Mouse (Mus musculus) gastrocnemius, adult 2 months (tissue): ENCODE measurements at regions not wholly inside any gene's neighbourhood (a gene's known extent, or its start where the extent isn't known, plus 50 kb on each side); places are given as distances from the start of the nearest gene placed in this dataset.
A peak's percentile ranks its signal among the peaks of the same experiment; 100 is the strongest.

ENCODE experiments used
- DNase-seq: peaks from one replicate; pipeline ENCODE4 v3.0.0; 2022
- H3K27ac ChIP-seq: fragments of 200-600 bp; 2 replicates; pipeline ENCODE4 v1.8.1; 2022; ENCODE audit warnings: mild to moderate bottlenecking
- H3K4me3 ChIP-seq: fragments of 200-600 bp; 2 replicates; pipeline ENCODE4 v1.8.1; 2022; ENCODE audit warnings: mild to moderate bottlenecking, moderate library complexity
- CTCF ChIP-seq: fragments of 200-600 bp; IDR thresholded peaks from 2 replicates; pipeline ENCODE4 v1.8.1; 2022; ENCODE audit warnings: antibody characterized with exemption, mild to moderate bottlenecking, moderate library complexity
- intact Hi-C: fragments of 180-260 bp; cut with DNase I; formaldehyde crosslinking; loops from one replicate; pipeline ENCODE4 v1.15.1; 2025

DNA sequence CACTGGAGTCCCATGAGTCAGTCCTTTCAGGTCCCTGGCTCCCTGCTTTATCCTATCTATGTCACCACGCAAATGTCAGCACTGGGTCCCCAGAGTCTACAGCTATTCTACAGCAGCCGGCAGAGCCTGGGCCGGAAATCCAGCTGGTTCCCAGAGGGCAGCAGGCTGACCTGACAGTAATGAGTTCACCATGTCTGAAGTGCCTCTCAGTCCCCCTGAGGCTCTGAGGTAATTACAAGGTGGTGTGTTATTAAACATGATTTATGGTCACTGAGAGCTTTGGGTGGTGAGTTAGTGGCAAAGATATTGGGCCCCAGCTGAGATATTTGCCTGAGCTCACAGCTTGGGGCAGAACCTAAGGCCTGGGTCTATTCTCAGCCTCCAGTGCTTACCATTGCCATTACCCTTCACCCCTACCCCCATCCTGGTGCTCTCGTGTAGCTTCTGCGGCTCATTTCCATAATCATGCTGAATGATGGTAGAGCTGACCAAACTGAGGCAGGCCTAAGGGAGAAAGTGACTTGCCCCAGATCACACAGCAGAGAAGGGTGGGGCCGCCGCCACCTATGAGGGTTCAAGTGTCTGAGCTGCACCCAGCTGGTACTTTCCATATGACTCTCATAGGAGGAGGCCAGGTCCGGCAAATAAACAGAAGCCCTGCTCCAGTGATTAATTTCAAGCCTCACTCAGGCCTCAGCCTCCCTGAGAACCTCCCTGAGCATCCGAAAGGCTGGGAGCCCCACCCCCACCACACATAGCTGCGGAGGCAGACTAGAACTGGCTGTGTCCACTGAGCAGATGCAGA is 446.8 kb downstream of the Ptpru start:
- intact Hi-C loops = no loop called here
- no peak for DNase-seq

DNA sequence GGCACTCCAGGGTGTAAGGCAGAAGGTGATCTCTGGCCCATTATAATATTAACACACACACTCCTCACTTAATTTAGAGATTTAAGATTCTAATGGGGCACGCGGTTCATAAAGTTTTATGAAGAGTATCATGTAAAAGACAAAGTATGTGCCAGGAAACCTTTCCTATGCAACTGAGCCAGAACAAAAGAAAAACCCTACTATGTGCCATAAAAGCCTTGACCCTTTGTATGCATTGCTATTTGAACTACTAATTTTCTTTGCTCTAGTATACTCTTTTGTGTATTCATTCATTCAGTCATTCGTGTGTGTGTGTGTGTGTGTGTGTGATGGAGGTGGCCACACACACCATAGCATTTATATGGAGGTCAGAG is 446.2 kb downstream of the Ptpru start:
- Histone ChIP-seq H3K27ac (no peak overlapping the region), H3K4me3 (no peak overlapping the region)
- no peak for TF ChIP-seq CTCF
- no peak for DNase-seq
- intact Hi-C loops = no loop called here

More for the DNA sequence above, 446.8 kb downstream of the Ptpru start:
- Histone ChIP-seq H3K4me3 (no peak overlapping the region), H3K27ac (no peak overlapping the region)
- no peak for TF ChIP-seq CTCF

DNA sequence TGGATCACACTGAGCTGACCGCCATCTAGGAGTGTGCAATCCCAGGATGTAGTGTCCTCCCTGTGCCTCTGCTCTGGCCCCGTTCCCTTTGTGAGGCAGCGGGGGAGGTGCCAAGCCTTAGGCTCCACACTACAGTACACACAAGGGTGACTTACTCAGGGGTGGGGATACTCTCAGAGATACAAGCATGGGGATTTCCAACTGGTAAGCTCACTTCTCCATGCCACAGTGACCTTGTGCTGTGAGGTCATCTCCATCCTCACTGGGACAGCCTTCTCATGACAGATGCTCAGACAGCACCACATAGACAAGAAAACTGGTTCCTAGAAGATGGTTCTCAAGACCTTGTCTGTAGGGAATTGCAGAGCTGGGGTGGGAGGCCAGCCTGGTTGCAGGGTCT is 445.6 kb downstream of the Ptpru start:
- Histone ChIP-seq H3K27ac (no peak overlapping the region), H3K4me3 (no peak overlapping the region)
- intact Hi-C loops = no loop called here
- TF ChIP-seq CTCF = no peak
- no peak for DNase-seq

- H3K4me3 ChIP-seq = no peak overlapping the region
- no peak for TF ChIP-seq CTCF
- intact Hi-C loops = no loop called here
- no peak overlapping the region for H3K27ac ChIP-seq
- DNase-seq = no peak
Measured at GRCm38 (mm10) chr4:131396226-131396840, 441.8 kb downstream of the Ptpru start.

DNA sequence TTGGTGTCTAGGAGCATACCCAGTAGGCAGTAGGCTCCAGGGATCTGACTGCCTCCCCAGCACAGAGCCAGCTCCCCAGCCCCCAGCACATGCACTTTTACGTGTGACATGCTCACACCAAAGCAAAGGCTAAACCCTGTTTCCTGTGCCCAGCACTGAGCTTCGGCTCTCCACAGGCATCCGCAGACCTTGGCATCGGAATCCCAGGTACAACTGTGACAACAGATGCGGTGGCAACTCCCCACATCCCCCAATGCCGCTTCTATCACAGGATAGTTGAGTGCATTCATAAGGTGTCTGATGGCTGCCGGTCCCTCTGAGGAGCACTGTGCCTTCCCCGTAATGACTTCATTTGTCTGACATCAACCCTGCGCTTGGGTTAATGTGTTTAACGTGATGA is 440.9 kb downstream of the Ptpru start:
- H3K4me3 ChIP-seq = no peak overlapping the region
- no peak for TF ChIP-seq CTCF
- no peak for DNase-seq
- no peak overlapping the region for H3K27ac ChIP-seq
- intact Hi-C loops = no loop called here

DNA sequence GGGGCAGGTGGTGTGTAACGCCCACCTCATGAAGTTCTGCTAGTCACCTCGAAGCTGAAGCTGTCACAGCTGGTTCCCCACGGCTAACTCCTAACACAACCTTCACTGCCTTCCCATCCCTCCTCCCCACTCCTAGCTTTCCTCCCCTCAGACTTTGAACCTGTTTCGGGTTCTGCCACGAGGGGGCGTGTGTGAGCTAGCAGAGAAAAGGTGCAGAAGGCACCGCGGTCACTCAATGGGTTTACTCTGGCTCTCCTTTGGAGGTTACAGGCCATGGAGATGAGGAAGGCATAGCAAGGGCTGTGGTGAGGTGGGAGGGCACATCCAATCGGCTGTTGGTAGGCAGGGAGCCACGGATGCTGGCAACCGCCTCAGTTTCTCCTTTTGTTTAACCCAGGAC is 437.3 kb downstream of the Ptpru start:
- Histone ChIP-seq H3K4me3 (no peak overlapping the region), H3K27ac (no peak overlapping the region)
- peak; percentile 62 for DNase-seq
- TF ChIP-seq CTCF = peak; percentile 57
- intact Hi-C loops = no loop called here

- intact Hi-C loops = no loop called here
- TF ChIP-seq CTCF = no peak
- Histone ChIP-seq H3K27ac (no peak overlapping the region), H3K4me3 (no peak overlapping the region)
- DNase-seq = no peak
Measured at GRCm38 (mm10) chr4:131401255-131401654, 436.8 kb downstream of the Ptpru start.

- no peak for DNase-seq
- intact Hi-C loops = no loop called here
- no peak for TF ChIP-seq CTCF
- Histone ChIP-seq H3K4me3 (no peak overlapping the region), H3K27ac (no peak overlapping the region)
Measured at GRCm38 (mm10) chr4:131405376-131406017, 432.6 kb downstream of the Ptpru start.

- no peak for DNase-seq
- H3K27ac ChIP-seq = no peak overlapping the region
- H3K4me3 ChIP-seq = no peak overlapping the region
- intact Hi-C loops = no loop called here
- TF ChIP-seq CTCF = no peak
Measured at GRCm38 (mm10) chr4:131407464-131407863, 430.6 kb downstream of the Ptpru start.

DNA sequence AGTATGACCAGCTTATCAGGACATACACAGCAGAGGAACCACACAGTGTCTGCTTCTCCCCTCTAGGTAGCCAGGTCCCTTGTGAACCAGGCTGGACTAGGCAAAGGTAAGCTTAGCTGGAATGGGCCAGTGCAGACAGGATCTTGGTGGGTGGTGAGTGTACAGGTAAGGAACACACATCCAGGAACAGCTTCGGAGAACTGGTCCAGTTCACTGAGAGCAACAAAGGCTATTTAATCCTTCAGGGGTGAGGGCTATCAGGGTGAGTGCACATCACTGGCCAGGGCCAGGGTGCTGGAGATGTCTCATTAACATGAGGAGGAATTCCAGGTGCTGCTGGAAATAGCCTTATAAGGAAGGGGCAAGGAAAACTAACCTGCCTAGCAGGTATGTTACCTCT is 429.4 kb downstream of the Ptpru start:
- no peak for TF ChIP-seq CTCF
- intact Hi-C loops = no loop called here
- no peak for DNase-seq
- no peak overlapping the region for H3K27ac ChIP-seq
- no peak overlapping the region for H3K4me3 ChIP-seq

DNA sequence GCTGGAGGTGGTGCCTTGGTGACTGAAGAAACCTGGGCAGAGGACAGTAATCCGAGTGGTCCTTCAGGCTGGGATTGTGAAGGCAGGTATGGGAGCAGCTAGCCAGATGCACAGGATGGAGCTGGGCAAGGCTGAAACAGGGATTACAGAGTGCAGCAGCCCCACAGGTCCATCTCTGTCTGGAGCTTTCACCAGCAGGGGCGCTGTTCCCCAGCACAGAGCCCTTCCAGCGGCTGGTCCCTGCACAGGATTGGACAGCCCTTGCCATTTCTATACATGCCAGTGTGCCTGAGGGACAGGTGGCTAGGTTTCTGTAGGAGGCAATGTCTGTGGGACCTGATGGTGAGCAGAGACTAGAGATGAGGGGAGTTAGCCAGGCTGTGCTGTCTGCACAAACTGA is 428.3 kb downstream of the Ptpru start:
- no peak overlapping the region for H3K27ac ChIP-seq
- DNase-seq = peak; percentile 40
- no peak overlapping the region for H3K4me3 ChIP-seq
- peak; percentile 64 for TF ChIP-seq CTCF
- intact Hi-C loops = no loop called here

GRCm38 (mm10) chr4:131411936-131412335 is 426.2 kb downstream of the Ptpru start:
- intact Hi-C loops = no loop called here
- H3K27ac ChIP-seq = no peak overlapping the region
- no peak for TF ChIP-seq CTCF
- no peak overlapping the region for H3K4me3 ChIP-seq
- DNase-seq = no peak

DNA sequence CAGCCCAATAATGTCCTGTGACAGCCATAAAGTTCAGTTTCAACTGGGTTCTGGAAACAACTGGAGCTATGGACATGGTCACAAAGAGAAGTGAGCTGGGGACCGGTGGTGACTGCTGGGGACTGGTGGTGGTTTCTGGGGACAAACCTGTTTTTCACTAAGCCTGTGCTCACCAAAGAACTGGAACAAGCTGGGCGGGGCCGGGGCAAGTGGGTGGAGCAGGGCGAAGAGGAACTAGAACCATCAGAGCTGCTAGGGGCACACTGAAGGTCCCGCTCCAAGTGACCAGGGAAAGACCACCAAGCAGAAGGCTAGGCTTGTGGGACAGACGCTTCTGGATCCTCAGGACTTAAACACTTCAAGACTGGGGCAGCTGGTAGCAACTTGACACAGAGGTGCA is 424.7 kb downstream of the Ptpru start:
- TF ChIP-seq CTCF = no peak
- H3K27ac ChIP-seq = no peak overlapping the region
- DNase-seq = no peak
- intact Hi-C loops = no loop called here
- no peak overlapping the region for H3K4me3 ChIP-seq
